Mouse (Mus musculus) hindbrain, embryonic 11.5 days (tissue): Measurements from ENCODE around the gene Il20ra. TPM values are rescaled to one million over a fixed set of nuclear protein-coding genes. Genes with fewer than 3 reads are reported as not detected.

Experiments
- ATAC-seq: fragments of 200-750 bp; cut with Nextera tagmentation; 2 replicates; pipeline ENCODE4 v1.8.0; 2017; ENCODE audit warnings: mild to moderate bottlenecking, moderate TSS enrichment, moderate library complexity; ENCODE audit not compliant: low FRiP score
- DNase-seq: peaks from one replicate; pipeline ENCODE4 v3.0.0-alpha.2; 2015; ENCODE audit warnings: low spot score
- H3K27ac ChIP-seq: fragments of 300-500 bp; sonication (generic); 2 replicates; pipeline ENCODE4 v1.5.1; 2014; ENCODE audit warnings: mild to moderate bottlenecking, low read depth, low read length
- H3K27me3 ChIP-seq: fragments of 300-500 bp; sonication (generic); 2 replicates; pipeline ENCODE4 v1.6.1; 2014; ENCODE audit warnings: mild to moderate bottlenecking, low read length, moderate library complexity, mixed read lengths; ENCODE audit not compliant: control insufficient read depth, insufficient read depth
- H3K36me3 ChIP-seq: fragments of 300-500 bp; sonication (generic); 2 replicates; pipeline ENCODE4 v1.6.1; 2014; ENCODE audit warnings: mild to moderate bottlenecking, low read length, moderate library complexity, mixed read lengths; ENCODE audit not compliant: control insufficient read depth, insufficient read depth
- H3K4me1 ChIP-seq: fragments of 300-500 bp; sonication (generic); replicated peaks from 2 replicates; pipeline ENCODE4 v1.6.1; 2014; ENCODE audit warnings: low read length, mixed read lengths; ENCODE audit not compliant: control insufficient read depth, insufficient read depth
- H3K4me2 ChIP-seq: fragments of 300-500 bp; sonication (generic); replicated peaks from 2 replicates; pipeline ENCODE4 v1.6.1; 2014; ENCODE audit warnings: mild to moderate bottlenecking, low read depth, low read length
- H3K4me3 ChIP-seq: fragments of 300-500 bp; sonication (generic); 2 replicates; pipeline ENCODE4 v1.5.1; 2014; ENCODE audit warnings: low read depth, low read length
- H3K9ac ChIP-seq: fragments of 300-500 bp; sonication (generic); 2 replicates; pipeline ENCODE4 v1.6.1; 2014; ENCODE audit warnings: low read depth, low read length
- H3K9me3 ChIP-seq: fragments of 300-500 bp; sonication (generic); 2 replicates; pipeline ENCODE4 v1.6.1; 2016; ENCODE audit warnings: low read length; ENCODE audit not compliant: control insufficient read depth
- WGBS: fragments of 180-500 bp; shearing (Covaris S2); extraction: QIAGEN DNeasy Blood & Tissue Kit; methylation state at CpG from one replicate; pipeline ENCODE4 v1.1.7; 2014; 5-methylcytosine and 5-hydroxymethylcytosine counted together
- polyA plus RNA-seq: library from polyadenylated mRNA; unstranded; fragments of >200 nt; fragmentation: Nextera tagmentation; extraction: Ambion mirVana; gene quantifications from 2 replicates; pipeline ENCODE4 v1.2.1, GENCODE M21; 2014

Il20ra gene
- polyA plus RNA-seq, 1 experiment from 2014 or later: not detected

DNA sequence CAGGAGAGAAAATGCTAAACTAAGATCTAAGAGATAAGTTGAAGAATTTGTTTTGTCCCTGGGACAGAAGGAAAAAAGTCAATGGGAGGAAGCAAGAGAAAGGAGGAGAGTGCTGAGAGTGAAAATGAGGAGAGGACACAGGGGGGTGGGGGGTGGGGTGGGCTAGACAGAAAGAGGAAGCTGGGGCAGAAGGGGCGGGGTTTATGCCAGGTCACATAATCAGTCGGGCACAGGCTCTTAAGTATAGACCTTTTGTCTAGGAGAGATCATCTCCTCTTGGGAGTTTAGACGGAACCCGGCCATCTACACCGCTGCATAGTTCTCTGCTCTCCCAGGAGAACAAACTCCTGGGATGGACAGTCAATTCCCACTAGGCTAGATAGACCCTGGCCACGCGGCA, 90.6 kb downstream of the Il20ra start:
- Histone ChIP-seq H3K4me3 (no peak overlapping the region), H3K36me3 (no peaks in the 10 kb centered on the region), H3K4me2 (no peak overlapping the region), H3K9me3 (no peaks in the 10 kb centered on the region), H3K4me1 (no peaks in the 10 kb centered on the region), H3K27ac (no peak overlapping the region), H3K9ac (no peak overlapping the region), H3K27me3 (no peaks in the 10 kb centered on the region)
- WGBS: 91% methylated on average over 7 of the region's 7 CpGs
- DNase-seq (no peak), ATAC-seq (no peak)

DNA sequence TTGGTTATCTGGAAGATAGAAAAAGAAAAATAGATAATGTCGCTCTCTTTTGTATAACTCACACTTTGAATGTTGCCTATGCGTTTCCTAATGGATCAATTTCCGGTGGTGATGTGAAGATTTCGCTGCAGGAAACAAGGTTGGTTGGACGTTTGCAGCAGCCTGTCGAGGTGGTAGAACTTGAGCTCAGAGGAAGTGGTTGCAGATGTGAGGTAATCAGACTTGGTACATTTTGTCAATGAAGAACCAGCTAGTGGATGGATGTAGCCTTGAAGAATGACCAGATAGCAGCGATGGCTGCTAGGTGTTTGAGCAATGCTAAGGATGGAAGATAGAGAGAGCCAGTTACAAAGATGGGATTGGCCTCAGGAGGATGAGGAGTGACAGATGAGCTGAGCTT, 92.4 kb downstream of the Il20ra start:
- WGBS: 90% methylated on average over 7 of the region's 7 CpGs
- Histone ChIP-seq H3K9me3 (no peaks in the 10 kb centered on the region), H3K27me3 (no peaks in the 10 kb centered on the region; the same call in 1 of the 2 replicates), H3K4me2 (no peak overlapping the region), H3K9ac (no peak overlapping the region), H3K27ac (no peak overlapping the region), H3K36me3 (no peaks in the 10 kb centered on the region), H3K4me1 (no peaks in the 10 kb centered on the region), H3K4me3 (no peak overlapping the region)
- DNase-seq (no peak), ATAC-seq (no peak)

Other genes with a start within 250 kb of the Il20ra start
- 30.0 and 31.4 TPM in 2 replicates for gene Ifngr1, start 120.6 kb upstream of the Il20ra start, polyA plus RNA-seq
- gene Il22ra2, start 90.6 kb upstream of the Il20ra start, polyA plus RNA-seq: not detected in 2 replicates
- 0.60 and 0.77 TPM in 2 replicates for gene Slc35d3, start 138.9 kb downstream of the Il20ra start, polyA plus RNA-seq
- gene Pex7, start 195.1 kb downstream of the Il20ra start, polyA plus RNA-seq: 32.5 and 34.1 TPM in 2 replicates
- gene Map3k5, start 221.9 kb downstream of the Il20ra start, polyA plus RNA-seq: 0.66 and 1.3 TPM in 2 replicates